Mouse (Mus musculus) thymus, adult 2 months (tissue): ENCODE measurements around the gene 2310022B05Rik. TPM values are rescaled to one million over a fixed set of nuclear protein-coding genes. Genes with fewer than 3 reads are reported as not detected.

Source experiments
- DNase-seq: peaks from one replicate; pipeline ENCODE4 v3.0.0; 2021
- H3K27ac ChIP-seq: fragments of 200-500 bp; 2 replicates; pipeline ENCODE4 v1.5.1; 2012; ENCODE audit warnings: low read length, control low read depth; ENCODE audit not compliant: control insufficient read depth, insufficient read depth
- H3K27me3 ChIP-seq: fragments of 200-500 bp; 2 replicates; pipeline ENCODE4 v1.6.1; 2012; ENCODE audit warnings: mild to moderate bottlenecking, low read length, moderate library complexity, mixed read lengths; ENCODE audit not compliant: control insufficient read depth, insufficient read depth
- H3K36me3 ChIP-seq: fragments of 200-500 bp; 2 replicates; pipeline ENCODE4 v1.6.1; 2012; ENCODE audit warnings: mild to moderate bottlenecking, low read length, moderate library complexity; ENCODE audit not compliant: control insufficient read depth, insufficient read depth
- H3K4me1 ChIP-seq: fragments of 200-500 bp; replicated peaks from 2 replicates; pipeline ENCODE4 v1.6.1; 2012; ENCODE audit warnings: low read length; ENCODE audit not compliant: control insufficient read depth, insufficient read depth
- H3K4me3 ChIP-seq: fragments of 200-500 bp; 2 replicates; pipeline ENCODE4 v1.5.1; 2012; ENCODE audit warnings: mild to moderate bottlenecking, low read length, control low read depth, moderate library complexity; ENCODE audit not compliant: control insufficient read depth, insufficient read depth
- CTCF ChIP-seq: fragments of 200-500 bp; IDR thresholded peaks from 2 replicates; pipeline ENCODE4 v1.5.1; 2012; ENCODE audit warnings: mild to moderate bottlenecking, control low read depth, low read length, moderate library complexity, borderline replicate concordance; ENCODE audit not compliant: control insufficient read depth, poor library complexity, insufficient read depth; ENCODE audit errors: extremely low read depth
- POLR2A ChIP-seq: fragments of 200-500 bp; IDR thresholded peaks from 2 replicates; pipeline ENCODE4 v1.6.1; 2012; ENCODE audit warnings: mild to moderate bottlenecking, low read length, control low read depth, moderate library complexity; ENCODE audit not compliant: control insufficient read depth, poor library complexity, insufficient read depth; ENCODE audit errors: extremely low read depth
- WGBS: fragments of 180-500 bp; shearing (Covaris S2); methylation state at CpG from one replicate; pipeline ENCODE4 v1.1.7; 2018; 5-methylcytosine and 5-hydroxymethylcytosine counted together
- polyA plus RNA-seq: library from polyadenylated mRNA; depleted of rRNA; stranded (reverse); fragments of >200 nt; gene quantifications from 2 replicates; pipeline ENCODE4 v1.2.3, GENCODE M21; 2012

The 2310022B05Rik gene
- polyA plus RNA-seq, 1 experiment: 18.1 TPM

GRCm38 (mm10) chr8:124635247-124635502, 28.0 kb downstream of the 2310022B05Rik start:
- TF ChIP-seq CTCF: no peak
- TF ChIP-seq POLR2A: no peak
- Histone ChIP-seq H3K36me3 (no peaks in the 10 kb centered on the region), H3K4me3 (no peak overlapping the region), H3K27me3 (no peaks in the 10 kb centered on the region), H3K4me1 (no peaks in the 10 kb centered on the region), H3K27ac (no peak overlapping the region)
- no peak for DNase-seq
- 93% methylated on average over 8 of the region's 8 CpGs for WGBS

- no peaks in the 10 kb centered on the region for H3K36me3 ChIP-seq
- WGBS: 90% methylated on average over 13 of the region's 13 CpGs
- TF ChIP-seq CTCF: no peak
- no peak for TF ChIP-seq POLR2A
- H3K27me3 ChIP-seq: no peaks in the 10 kb centered on the region
- no peaks in the 10 kb centered on the region for H3K4me1 ChIP-seq
- H3K27ac ChIP-seq: no peak overlapping the region
- H3K4me3 ChIP-seq: no peak overlapping the region
- no peak for DNase-seq
Observed at GRCm38 (mm10) chr8:124634411-124635246, 28.5 kb downstream of the 2310022B05Rik start.

GRCm38 (mm10) chr8:124633001-124633703, 30.0 kb downstream of the 2310022B05Rik start:
- Histone ChIP-seq H3K27me3 (no peaks in the 10 kb centered on the region), H3K36me3 (no peaks in the 10 kb centered on the region), H3K4me1 (no peaks in the 10 kb centered on the region), H3K27ac (no peak overlapping the region), H3K4me3 (no peak overlapping the region)
- no peak for DNase-seq
- TF ChIP-seq CTCF: no peak
- TF ChIP-seq POLR2A: no peak
- 78% methylated on average over 14 of the region's 14 CpGs for WGBS

GRCm38 (mm10) chr8:124631966-124632365, 31.2 kb downstream of the 2310022B05Rik start:
- Histone ChIP-seq H3K36me3 (no peaks in the 10 kb centered on the region), H3K27me3 (no peaks in the 10 kb centered on the region), H3K27ac (no peak overlapping the region), H3K4me1 (no peaks in the 10 kb centered on the region), H3K4me3 (no peak overlapping the region)
- DNase-seq: no peak
- 81% methylated on average over 7 of the region's 7 CpGs for WGBS
- no peak for TF ChIP-seq POLR2A
- no peak for TF ChIP-seq CTCF

- no peak for DNase-seq
- WGBS: 34% methylated on average over 4 of the region's 4 CpGs
- Histone ChIP-seq H3K4me1 (no peaks in the 10 kb centered on the region), H3K27me3 (no peaks in the 10 kb centered on the region), H3K36me3 (no peaks in the 10 kb centered on the region), H3K4me3 (no peak overlapping the region), H3K27ac (no peak overlapping the region)
- TF ChIP-seq POLR2A (no peak), CTCF (no peak)
Observed at GRCm38 (mm10) chr8:124630891-124631290, 32.3 kb downstream of the 2310022B05Rik start.

GRCm38 (mm10) chr8:124630489-124630888, 32.7 kb downstream of the 2310022B05Rik start:
- H3K27ac ChIP-seq: no peak overlapping the region
- TF ChIP-seq CTCF: no peak
- no peaks in the 10 kb centered on the region for H3K4me1 ChIP-seq
- DNase-seq: no peak
- no peaks in the 10 kb centered on the region for H3K27me3 ChIP-seq
- no peaks in the 10 kb centered on the region for H3K36me3 ChIP-seq
- 87% methylated on average over 6 of the region's 6 CpGs for WGBS
- H3K4me3 ChIP-seq: no peak overlapping the region

GRCm38 (mm10) chr8:124626251-124626650, 36.9 kb downstream of the 2310022B05Rik start:
- H3K27ac ChIP-seq: no peak overlapping the region
- H3K4me1 ChIP-seq: no peaks in the 10 kb centered on the region
- no peaks in the 10 kb centered on the region for H3K27me3 ChIP-seq
- no peak overlapping the region for H3K4me3 ChIP-seq
- no peak for TF ChIP-seq POLR2A
- no peak for TF ChIP-seq CTCF
- 94% methylated on average over 9 of the region's 9 CpGs for WGBS
- DNase-seq: no peak
- no peaks in the 10 kb centered on the region for H3K36me3 ChIP-seq
